Mouse (Mus musculus) brain, embryonic 14.5 days (tissue): ENCODE results near the gene Pax8.

Experiments
- CTCF ChIP-seq: fragments of 200-500 bp; IDR thresholded peaks from 2 replicates; pipeline ENCODE4 v1.5.1; 2012; ENCODE audit warnings: inconsistent platforms, mild to moderate bottlenecking, moderate library complexity, borderline replicate concordance; ENCODE audit not compliant: insufficient read depth, insufficient read length; ENCODE audit errors: extremely low read depth
- POLR2A ChIP-seq: fragments of 200-500 bp; IDR thresholded peaks from 2 replicates; pipeline ENCODE4 v1.6.1; 2012; ENCODE audit warnings: mild to moderate bottlenecking, inconsistent platforms, borderline replicate concordance; ENCODE audit not compliant: poor library complexity, insufficient read depth, insufficient read length, severe bottlenecking; ENCODE audit errors: extremely low read depth

DNA sequence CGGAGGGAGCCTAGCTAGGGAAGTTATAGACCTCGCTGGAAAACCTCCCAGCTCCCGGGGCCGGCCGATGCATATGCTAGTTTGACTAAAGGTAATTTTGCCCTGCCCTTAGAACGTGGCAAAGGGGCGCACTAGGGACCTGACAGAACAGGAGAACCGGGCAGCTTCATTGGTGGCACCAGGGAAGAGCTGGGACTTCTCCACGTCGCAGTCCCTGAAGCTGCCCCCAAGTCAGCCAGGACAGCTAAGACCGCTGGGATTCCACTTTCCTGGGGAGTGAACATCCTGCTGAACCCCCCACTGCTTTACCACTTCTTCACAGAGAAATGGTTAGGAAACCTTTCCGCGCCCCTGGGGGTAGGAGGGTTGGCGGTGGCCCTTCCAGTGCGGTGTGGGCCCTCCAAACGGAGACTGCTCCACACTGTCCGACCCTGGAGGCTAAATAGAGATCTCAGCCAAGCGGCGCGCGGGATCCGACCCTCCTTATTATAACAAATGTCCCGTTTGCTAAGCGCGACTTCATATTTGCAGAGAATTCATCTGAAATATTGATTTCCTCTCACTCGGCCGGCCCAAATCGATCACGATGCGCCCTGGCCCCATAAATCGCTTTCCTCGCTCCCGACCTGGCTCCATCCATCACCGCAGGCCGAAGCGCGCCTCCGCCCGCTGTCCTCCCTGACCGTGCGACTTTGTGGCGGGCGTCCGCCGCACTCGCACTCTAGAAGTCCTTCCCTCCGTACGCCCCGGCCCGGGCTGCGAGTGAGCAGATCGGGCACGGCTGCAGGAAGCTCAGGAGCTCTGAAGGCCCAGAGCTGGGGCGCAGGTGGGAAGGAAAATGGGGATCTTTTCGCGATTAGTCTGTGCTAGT lies 1.5 kb downstream of the Pax8 start:
- TF ChIP-seq CTCF (no peak), POLR2A (no peak)
